Mouse (Mus musculus): ENCODE results near the gene Ell. TPM values are rescaled to one million over a fixed set of nuclear protein-coding genes. Genes with fewer than 3 reads are reported as not detected.

Ell gene
- total RNA-seq, 2 experiments from 2014 or later, result 20.3 to 23.5 TPM

- no peak for DNase-seq (ENCODE audit: extremely low spot score in 1 of 2, low spot score in 1 of 2)
Measured at GRCm38 (mm10) chr8:70634066-70634465, 94.8 kb downstream of the Ell start.

DNA sequence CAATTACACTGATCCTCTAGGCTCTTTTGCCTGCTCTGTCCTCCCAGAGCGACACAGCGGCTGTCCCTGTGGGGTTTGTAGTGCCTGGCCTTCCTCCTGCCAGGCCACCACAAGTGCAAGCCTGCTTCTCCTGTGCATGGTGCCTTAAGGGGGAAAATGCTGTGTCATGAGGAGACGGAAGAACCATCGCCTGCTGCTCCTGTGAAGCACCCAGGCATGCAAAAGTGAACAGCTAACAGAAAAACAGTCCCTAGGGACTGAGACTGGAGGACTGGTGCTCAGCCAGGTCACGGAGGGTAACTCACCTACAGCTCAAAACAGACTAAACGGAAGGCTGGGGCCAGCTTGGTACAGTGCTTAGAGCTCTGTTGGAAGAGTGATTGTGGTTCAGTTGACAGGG, 96.3 kb downstream of the Ell start:
- DNase-seq (ENCODE audit: extremely low spot score in 1 of 2, low spot score in 1 of 2), result no peak

GRCm38 (mm10) chr8:70636838-70637237, 97.6 kb downstream of the Ell start:
- no peak for DNase-seq (ENCODE audit: extremely low spot score in 1 of 2, low spot score in 1 of 2)

DNA sequence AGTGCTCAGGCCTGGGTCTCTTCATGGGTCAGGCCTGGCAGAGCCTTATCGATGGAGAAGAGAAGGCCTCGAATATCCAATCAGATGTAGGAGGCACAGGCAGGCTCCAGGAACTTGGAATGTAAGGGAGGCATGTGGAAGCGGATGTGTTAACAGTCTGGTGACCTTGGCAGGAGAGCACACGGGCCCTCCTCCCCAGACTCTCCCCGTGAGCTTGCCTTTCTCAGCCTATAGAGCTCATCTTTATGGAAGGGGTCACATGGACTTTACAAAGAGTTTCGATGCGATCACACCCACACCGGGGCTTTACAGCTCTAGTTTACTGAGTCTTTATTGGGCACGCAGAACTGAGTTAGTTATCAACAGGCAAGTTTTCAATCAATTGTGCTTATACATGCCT, 99.5 kb downstream of the Ell start:
- DNase-seq (ENCODE audit: extremely low spot score in 1 of 2, low spot score in 1 of 2), result no peak

Other genes starting within 250 kb of the Ell start
- 10 to 100 TPM; 44.7 to 47.5 TPM for gene Ddx49, start 237.0 kb upstream of the Ell start, total RNA-seq (2021)
- gene Cope, start 236.9 kb upstream of the Ell start, total RNA-seq (2021), result 100 to 1,000 TPM; 123 to 141 TPM
- gene Cers1, start 223.7 kb upstream of the Ell start, total RNA-seq (2021), result 100 to 1,000 TPM; 117 to 122 TPM
- 10 to 100 TPM; 14.1 to 19.4 TPM for gene Gdf1, start 209.6 kb upstream of the Ell start, total RNA-seq (2021)
- gene Upf1, start 186.2 kb upstream of the Ell start, total RNA-seq (2021), result 10 to 100 TPM; 61.8 to 66.1 TPM
- gene Comp, start 165.9 kb upstream of the Ell start, total RNA-seq (2021), result under 1 TPM; 0.32 to 0.47 TPM
- 100 to 1,000 TPM; 166 to 172 TPM for gene Crtc1, start 99.9 kb upstream of the Ell start, total RNA-seq (2021)
- gene Klhl26, start 62.5 kb upstream of the Ell start, total RNA-seq (2021), result 10 to 100 TPM; 54.1 to 60.7 TPM
- 100 to 1,000 TPM; 318 to 351 TPM for gene Tmem59l, start 52.1 kb upstream of the Ell start, total RNA-seq (2021)
- gene Crlf1, start 46.3 kb upstream of the Ell start, total RNA-seq (2021), result 10 to 100 TPM; 45.2 to 49.5 TPM
- 100 to 1,000 TPM in 1 of 2 experiments, 10 to 100 TPM in 1; 91.1 to 101 TPM for gene Rex1bd, start 32.7 kb upstream of the Ell start, total RNA-seq (2021)
- gene Uba52, start 28.7 kb upstream of the Ell start, total RNA-seq (2021), result 1,000 to 10,000 TPM; 1,005 to 1,128 TPM
- 100 to 1,000 TPM; 432 to 468 TPM for gene Fkbp8, start 11.7 kb upstream of the Ell start, total RNA-seq (2021)
- 10 to 100 TPM; 37.8 to 38.0 TPM for gene Kxd1, start 11.5 kb upstream of the Ell start, total RNA-seq (2021)
- gene Isyna1, start 54.9 kb downstream of the Ell start, total RNA-seq (2021), result 10 to 100 TPM; 41.5 to 47.0 TPM
- 100 to 1,000 TPM; 285 to 304 TPM for gene Ssbp4, start 69.4 kb downstream of the Ell start, total RNA-seq (2021)
- gene Lrrc25, start 76.7 kb downstream of the Ell start, total RNA-seq (2021), result 1 to 10 TPM in 1 of 2 experiments, under 1 TPM in 1; 0.63 to 1.0 TPM
- gene Gdf15, start 93.0 kb downstream of the Ell start, total RNA-seq (2021), result under 1 TPM in 1 of 2 experiments, not detected in 1; 0.26 TPM
- 10 to 100 TPM; 21.1 to 25.1 TPM for gene Pgpep1, start 120.9 kb downstream of the Ell start, total RNA-seq (2021)
- 10 to 100 TPM; 66.2 to 67.4 TPM for gene Lsm4, start 133.8 kb downstream of the Ell start, total RNA-seq (2021)
- gene Jund, start 159.5 kb downstream of the Ell start, total RNA-seq (2021), result 100 to 1,000 TPM; 181 to 194 TPM
- gene Iqcn, start 164.0 kb downstream of the Ell start, total RNA-seq (2021), result under 1 TPM; 0.05 to 0.12 TPM
- gene Gm3336, start 179.1 kb downstream of the Ell start, total RNA-seq (2021), result not detected
- 1 to 10 TPM in 1 of 2 experiments, under 1 TPM in 1; 0.89 to 1.2 TPM for gene Pde4c, start 184.3 kb downstream of the Ell start, total RNA-seq (2021)
- 100 to 1,000 TPM; 789 to 843 TPM for gene Rab3a, start 215.2 kb downstream of the Ell start, total RNA-seq (2021)
- gene Mpv17l2, start 221.5 kb downstream of the Ell start, total RNA-seq (2021), result 10 to 100 TPM; 41.7 to 42.2 TPM
- 100 to 1,000 TPM; 154 to 159 TPM for gene Pik3r2, start 237.3 kb downstream of the Ell start, total RNA-seq (2021)